ENCODE assay signal across 23 mouse cellular contexts in the genomic region with DNA sequence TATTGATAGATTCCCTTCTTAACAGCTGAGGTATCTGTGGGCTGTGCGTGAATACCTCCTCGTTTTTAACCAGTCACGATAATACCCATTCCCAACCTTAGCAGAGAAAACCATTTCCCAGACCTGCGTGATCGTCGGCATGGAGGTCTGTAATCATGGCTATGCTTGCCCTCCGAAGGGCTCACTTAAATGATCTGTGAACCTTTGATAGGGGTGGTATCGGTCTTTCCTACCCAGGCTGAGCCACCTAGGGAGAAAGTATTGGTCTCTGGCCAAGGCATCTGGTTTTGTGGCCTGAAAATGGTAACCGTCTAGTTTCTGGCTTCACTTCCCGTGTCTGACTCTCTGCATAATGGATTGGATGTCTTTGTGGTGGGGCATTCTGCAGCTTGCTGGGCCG.
"Had no signal": no experiment of that assay in that cellular context is flagged by ENCODE, and none has a peak within 500 bp of the region (broad histone marks: within the 10 kb centered on the region; RNA-seq: fewer than 3 reads in every experiment).

No protein-coding gene starts in this region.

- DNase-seq: kidney, adult 8-10 months; kidney, postnatal 14 days; kidney, postnatal 4 days; layer of hippocampus, adult 9-11 months; liver; lung, adult 18-20 months; lung, postnatal 10 days; lung, postnatal 36 days; right cerebral cortex, postnatal 25 days; spleen, adult 18-20 months; thymus, postnatal 36 days had no signal

- H3K36me3 ChIP-seq: kidney, embryonic 15.5 days; limb, embryonic 10.5 days; limb, embryonic 13.5 days; liver, embryonic 12.5 days; liver, embryonic 15.5 days; lung, embryonic 15.5 days; midbrain, embryonic 12.5 days; midbrain, embryonic 15.5 days; neural tube, embryonic 12.5 days; neural tube, embryonic 15.5 days; stomach, embryonic 15.5 days had no signal

- H3K9me3 ChIP-seq: liver, embryonic 15.5 days; stomach, embryonic 15.5 days had no signal

- H3K4me2 ChIP-seq: kidney, embryonic 15.5 days; limb, embryonic 13.5 days; liver, embryonic 12.5 days; liver, embryonic 15.5 days; lung, embryonic 15.5 days; midbrain, embryonic 12.5 days; midbrain, embryonic 15.5 days; neural tube, embryonic 12.5 days; neural tube, embryonic 15.5 days; stomach, embryonic 15.5 days had no signal

- H3K4me3 ChIP-seq: kidney, embryonic 15.5 days; limb, embryonic 10.5 days; limb, embryonic 13.5 days; liver, embryonic 12.5 days; liver, embryonic 15.5 days; lung, embryonic 15.5 days; midbrain, embryonic 12.5 days; midbrain, embryonic 15.5 days; neural tube, embryonic 12.5 days; neural tube, embryonic 15.5 days; stomach, embryonic 15.5 days had no signal

- H3K4me1 ChIP-seq: limb, embryonic 10.5 days; lung, embryonic 15.5 days; midbrain, embryonic 12.5 days; midbrain, embryonic 15.5 days; neural tube, embryonic 12.5 days; neural tube, embryonic 15.5 days; stomach, embryonic 15.5 days had no signal

- H3K27me3 ChIP-seq: kidney, embryonic 15.5 days; limb, embryonic 13.5 days; liver, embryonic 12.5 days; liver, embryonic 15.5 days; lung, embryonic 15.5 days; midbrain, embryonic 12.5 days; midbrain, embryonic 15.5 days; neural tube, embryonic 12.5 days; neural tube, embryonic 15.5 days; stomach, embryonic 15.5 days had no signal

- ATAC-seq: intestine, postnatal 0 days; liver, embryonic 12.5 days; midbrain, embryonic 15.5 days had no signal

- H3K27ac ChIP-seq: kidney, embryonic 15.5 days; limb, embryonic 10.5 days; limb, embryonic 13.5 days; liver, embryonic 12.5 days; liver, embryonic 15.5 days; lung, embryonic 15.5 days; midbrain, embryonic 12.5 days; midbrain, embryonic 15.5 days; neural tube, embryonic 12.5 days; neural tube, embryonic 15.5 days; stomach, embryonic 15.5 days had no signal

- H3K9ac ChIP-seq: kidney, embryonic 15.5 days; limb, embryonic 13.5 days; liver, embryonic 12.5 days; liver, embryonic 15.5 days; lung, embryonic 15.5 days; midbrain, embryonic 12.5 days; midbrain, embryonic 15.5 days; neural tube, embryonic 12.5 days; neural tube, embryonic 15.5 days; stomach, embryonic 15.5 days had no signal
